Mouse (Mus musculus): Measurements from ENCODE around the gene Usp28. TPM values are rescaled to one million over a fixed set of nuclear protein-coding genes. Genes with fewer than 3 reads are reported as not detected.

Gene Usp28
- total and polyA plus RNA-seq, 2 experiments from 2014 or later: 17.0 to 18.4 TPM

- Histone ChIP-seq H3K27me3 (ENCODE audit: insufficient read depth, low read length) (no peaks in the 10 kb centered on the region), H3K4me2 (ENCODE audit: low read depth, low read length) (peak within 1 kb of the TSS; percentile 62), H3K4me3 (ENCODE audit: low read length) (peak within 1 kb of the TSS; percentile 55), H3K36me3 (ENCODE audit: insufficient read depth, low read length) (0 out of 2 replicates have a peak, but pooled peaks cover 6% of the 10 kb centered on the region), H3K9me3 (ENCODE audit: low read length) (no peaks in the 10 kb centered on the region), H3K4me1 (ENCODE audit: insufficient read depth, low read length) (peaks cover 4% of the 10 kb centered on the region; the same call in 1 of the 2 replicates), H3K9ac (replicated peaks; ENCODE audit: low read length) (peak within 1 kb of the TSS; percentile 47), H3K27ac (no peak within 1 kb of the TSS)
- peak; percentile 99 for ATAC-seq
- WGBS: under 1% methylated on average over 53 of the region's 53 CpGs
- peak; percentile 99 for DNase-seq (ENCODE audit: low spot score)
- TF ChIP-seq CTCF (IDR thresholded peaks at IDR 0.05; ENCODE audit: low read depth): no peak
Measured at GRCm38 (mm10) chr9:49055333-49056205, 70.4 kb downstream of the Usp28 start, which contains the start of gene Zw10. Gene Zw10, plus strand, starts transcription at chr9:49055613.

GRCm38 (mm10) chr9:49076847-49077246, 91.7 kb downstream of the Usp28 start:
- H3K27ac ChIP-seq: no peak overlapping the region
- H3K27me3 ChIP-seq (ENCODE audit: insufficient read depth, low read length): no peaks in the 10 kb centered on the region
- WGBS: 85% methylated on average over 3 of the region's 3 CpGs
- no peaks in the 10 kb centered on the region for H3K4me1 ChIP-seq (ENCODE audit: insufficient read depth, low read length)
- peaks cover 35% of the 10 kb centered on the region; the same call in 1 of the 2 replicates for H3K36me3 ChIP-seq (ENCODE audit: insufficient read depth, low read length)
- H3K9me3 ChIP-seq (ENCODE audit: low read length): no peaks in the 10 kb centered on the region
- H3K4me3 ChIP-seq (ENCODE audit: low read length): no peak overlapping the region
- no peak for DNase-seq (ENCODE audit: low spot score)
- no peak overlapping the region for H3K9ac ChIP-seq (replicated peaks; ENCODE audit: low read length)
- no peak overlapping the region for H3K4me2 ChIP-seq (ENCODE audit: low read depth, low read length)
- no peak for ATAC-seq
- no peak for TF ChIP-seq CTCF (IDR thresholded peaks at IDR 0.05; ENCODE audit: low read depth)

GRCm38 (mm10) chr9:49081107-49081506, 95.9 kb downstream of the Usp28 start, which contains the start of gene Tmprss5:
Gene Tmprss5, plus strand, starts transcription at chr9:49081260.
- Histone ChIP-seq H3K4me2 (ENCODE audit: low read depth, low read length) (no peak within 1 kb of the TSS), H3K4me1 (ENCODE audit: insufficient read depth, low read length) (no peaks in the 10 kb centered on the region), H3K9ac (replicated peaks; ENCODE audit: low read length) (no peak within 1 kb of the TSS), H3K27ac (no peak within 1 kb of the TSS), H3K36me3 (ENCODE audit: insufficient read depth, low read length) (peaks cover 11% of the 10 kb centered on the region; the same call in 1 of the 2 replicates), H3K4me3 (ENCODE audit: low read length) (no peak within 1 kb of the TSS), H3K27me3 (ENCODE audit: insufficient read depth, low read length) (no peaks in the 10 kb centered on the region), H3K9me3 (ENCODE audit: low read length) (no peaks in the 10 kb centered on the region)
- ATAC-seq (no peak), DNase-seq (ENCODE audit: low spot score) (no peak)
- no peak for TF ChIP-seq CTCF (IDR thresholded peaks at IDR 0.05; ENCODE audit: low read depth)
- WGBS: 46% methylated on average over 5 of the region's 5 CpGs

GRCm38 (mm10) chr9:49081561-49081960, 96.4 kb downstream of the Usp28 start:
- no peak for ATAC-seq
- 5% methylated on average over 4 of the region's 4 CpGs for WGBS

GRCm38 (mm10) chr9:49087317-49087716, 102.1 kb downstream of the Usp28 start:
- no peak overlapping the region for H3K4me3 ChIP-seq (ENCODE audit: low read length)
- 25% methylated on average over 11 of the region's 11 CpGs for WGBS
- H3K27ac ChIP-seq: no peak overlapping the region
- no peaks in the 10 kb centered on the region for H3K36me3 ChIP-seq (ENCODE audit: insufficient read depth, low read length)
- no peak overlapping the region for H3K4me2 ChIP-seq (ENCODE audit: low read depth, low read length)
- H3K9me3 ChIP-seq (ENCODE audit: low read length): no peaks in the 10 kb centered on the region
- TF ChIP-seq CTCF (IDR thresholded peaks at IDR 0.05; ENCODE audit: low read depth): no peak
- no peaks in the 10 kb centered on the region for H3K4me1 ChIP-seq (ENCODE audit: insufficient read depth, low read length)
- ATAC-seq (no peak), DNase-seq (ENCODE audit: low spot score) (peak; percentile 34)
- no peaks in the 10 kb centered on the region for H3K27me3 ChIP-seq (ENCODE audit: insufficient read depth, low read length)
- no peak overlapping the region for H3K9ac ChIP-seq (replicated peaks; ENCODE audit: low read length)

More at GRCm38 (mm10) chr9:49081561-49081960, 96.4 kb downstream of the Usp28 start:
- no peaks in the 10 kb centered on the region for H3K9me3 ChIP-seq (ENCODE audit: low read length)
- no peak overlapping the region for H3K4me2 ChIP-seq (ENCODE audit: low read depth, low read length)
- no peak overlapping the region for H3K27ac ChIP-seq
- H3K9ac ChIP-seq (replicated peaks; ENCODE audit: low read length): no peak overlapping the region
- no peaks in the 10 kb centered on the region for H3K27me3 ChIP-seq (ENCODE audit: insufficient read depth, low read length)
- peak; percentile 92 for DNase-seq (ENCODE audit: low spot score)
- H3K4me3 ChIP-seq (ENCODE audit: low read length): no peak overlapping the region
- H3K36me3 ChIP-seq (ENCODE audit: insufficient read depth, low read length): peaks cover 11% of the 10 kb centered on the region; the same call in 1 of the 2 replicates
- TF ChIP-seq CTCF (IDR thresholded peaks at IDR 0.05; ENCODE audit: low read depth): peak; percentile 96
- H3K4me1 ChIP-seq (ENCODE audit: insufficient read depth, low read length): no peaks in the 10 kb centered on the region

Other genes with a start within 250 kb of the Usp28 start
- gene Zbtb16, start 149.2 kb upstream of the Usp28 start, total RNA-seq (2014; rRNA removed): 11.2 and 13.5 TPM in 2 replicates
- 5.4 and 6.8 TPM in 2 replicates for gene Zbtb16, start 149.2 kb upstream of the Usp28 start, polyA plus RNA-seq (2015; fragmentation: Nextera tagmentation; extraction: Ambion mirVana)
- 3.4 and 4.7 TPM in 2 replicates for gene Htr3a, start 74.3 kb upstream of the Usp28 start, total RNA-seq (2014; rRNA removed)
- 2.4 and 2.7 TPM in 2 replicates for gene Htr3a, start 74.3 kb upstream of the Usp28 start, polyA plus RNA-seq (2015; fragmentation: Nextera tagmentation; extraction: Ambion mirVana)
- gene Htr3b, start 20.4 kb upstream of the Usp28 start, total RNA-seq (2014; rRNA removed): 0.16 TPM in 1 of 2 replicates, not detected in the other
- gene Htr3b, start 20.4 kb upstream of the Usp28 start, polyA plus RNA-seq (2015; fragmentation: Nextera tagmentation; extraction: Ambion mirVana): 0.19 and 0.25 TPM in 2 replicates
- 13.0 and 15.6 TPM in 2 replicates for gene Zw10, start 70.2 kb downstream of the Usp28 start, total RNA-seq (2014; rRNA removed)
- gene Zw10, start 70.2 kb downstream of the Usp28 start, polyA plus RNA-seq (2015; fragmentation: Nextera tagmentation; extraction: Ambion mirVana): 17.6 and 18.7 TPM in 2 replicates
- gene Tmprss5, start 95.9 kb downstream of the Usp28 start, total RNA-seq (2014; rRNA removed): 0.25 and 1.5 TPM in 2 replicates
- 0.86 and 0.98 TPM in 2 replicates for gene Tmprss5, start 95.9 kb downstream of the Usp28 start, polyA plus RNA-seq (2015; fragmentation: Nextera tagmentation; extraction: Ambion mirVana)

All from hindbrain, postnatal 0 days (tissue).